Mouse (Mus musculus): Measurements from ENCODE around the gene Lcor. TPM values are rescaled to one million over a fixed set of nuclear protein-coding genes. Genes with fewer than 3 reads are reported as not detected.

The Lcor gene
- polyA plus RNA-seq, 1 experiment from 2014 or later = 8.3 TPM

DNA sequence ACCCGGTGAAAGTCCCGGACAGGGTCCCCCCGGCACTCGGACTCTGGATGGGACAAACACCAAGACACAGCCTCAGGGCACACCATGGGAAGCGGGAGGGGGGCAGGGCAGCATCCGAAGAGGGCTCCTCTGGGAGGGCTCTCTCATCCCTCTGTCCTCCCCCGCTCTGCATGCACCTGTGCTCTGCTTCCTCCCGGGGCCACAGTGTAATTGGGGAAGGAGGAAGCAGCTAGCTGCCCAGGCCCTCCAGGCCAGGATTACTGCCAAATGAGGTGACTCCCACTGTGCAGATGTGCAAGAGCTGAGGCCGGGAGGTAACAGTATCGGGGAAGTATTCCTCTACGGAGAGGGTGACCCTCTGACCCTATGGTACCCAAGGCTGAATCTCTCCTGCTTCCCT is 118.2 kb downstream of the Lcor start:
- Histone ChIP-seq H3K27ac (no peak overlapping the region), H3K9me3 (replicated peaks) (no peaks in the 10 kb centered on the region), H3K27me3 (no peaks in the 10 kb centered on the region), H3K4me2 (no peak overlapping the region), H3K4me3 (no peak overlapping the region), H3K9ac (no peak overlapping the region), H3K36me3 (no peaks in the 10 kb centered on the region), H3K4me1 (replicated peaks) (peaks cover 10% of the 10 kb centered on the region)
- 59% methylated on average over 11 of the region's 11 CpGs for WGBS
- no peak for ATAC-seq (replicated peaks; ENCODE audit: insufficient number of reproducible peaks, insufficient read depth, low FRiP score, low read depth)

DNA sequence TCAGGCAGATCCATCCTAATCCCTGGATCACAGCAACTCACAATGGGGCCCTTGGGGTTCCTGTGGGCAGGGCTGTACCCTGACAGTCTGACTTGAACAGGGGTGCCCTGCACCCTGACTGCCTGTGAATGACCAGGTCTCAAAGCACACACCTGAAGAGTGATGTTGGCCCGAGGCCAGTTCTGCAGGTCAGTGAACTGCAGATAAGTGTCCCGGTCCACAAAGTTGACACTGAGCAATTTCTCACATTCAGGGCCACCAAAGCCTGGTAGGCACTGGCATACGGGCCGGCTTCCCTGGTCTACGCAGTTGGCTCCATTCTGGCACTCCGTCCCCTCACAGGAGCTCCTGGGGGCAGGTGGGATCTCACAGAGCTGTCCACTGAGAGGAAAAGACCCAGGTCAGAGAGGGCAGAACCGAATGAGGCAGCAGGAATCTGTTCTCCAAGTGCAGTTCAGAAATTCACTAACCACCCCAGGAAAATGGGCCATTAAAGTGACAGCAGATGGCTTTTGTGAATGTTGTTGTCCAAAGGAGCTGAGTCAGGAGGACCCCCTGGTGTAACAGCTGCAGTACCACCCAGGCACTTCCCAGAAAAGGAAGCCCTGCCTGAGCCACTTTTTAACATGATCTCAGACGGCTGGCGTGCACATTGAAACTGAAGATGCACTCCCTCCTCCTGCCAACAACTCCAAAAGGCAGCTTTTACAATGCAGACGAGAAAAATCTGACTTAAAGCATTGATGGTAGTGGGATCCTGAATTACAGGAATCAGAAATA is 124.0 kb downstream of the Lcor start:
- no peak overlapping the region for H3K4me3 ChIP-seq
- H3K27me3 ChIP-seq = no peaks in the 10 kb centered on the region
- no peaks in the 10 kb centered on the region for H3K9me3 ChIP-seq (replicated peaks)
- no peak for ATAC-seq (replicated peaks; ENCODE audit: insufficient number of reproducible peaks, insufficient read depth, low FRiP score, low read depth)
- no peaks in the 10 kb centered on the region for H3K4me1 ChIP-seq (replicated peaks)
- no peak overlapping the region for H3K9ac ChIP-seq
- no peak overlapping the region for H3K27ac ChIP-seq
- H3K36me3 ChIP-seq = no peaks in the 10 kb centered on the region
- no peak overlapping the region for H3K4me2 ChIP-seq
- WGBS = 74% methylated on average over 10 of the region's 10 CpGs

DNA sequence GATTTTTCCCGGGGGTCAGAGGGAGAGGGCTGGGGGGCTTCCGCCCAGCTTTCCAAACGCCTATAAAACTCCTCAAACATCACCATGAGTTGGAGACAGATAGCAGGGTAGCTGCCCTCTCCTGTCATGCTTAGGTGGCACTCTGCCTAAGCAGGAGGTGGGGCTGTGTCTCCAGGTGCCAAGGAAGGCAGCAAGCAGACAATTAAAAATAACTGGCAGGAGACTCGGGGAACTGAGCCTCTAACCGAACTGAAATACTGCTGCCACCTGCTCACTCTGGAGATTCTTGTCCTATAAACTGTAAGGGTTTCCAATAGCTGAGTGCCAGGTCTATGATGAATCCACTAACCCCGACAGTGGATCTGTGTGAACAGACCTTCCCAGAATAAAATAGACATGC is 129.2 kb downstream of the Lcor start:
- 69% methylated on average over 6 of the region's 6 CpGs for WGBS
- H3K9me3 ChIP-seq (replicated peaks) = no peaks in the 10 kb centered on the region
- H3K4me3 ChIP-seq = no peak overlapping the region
- H3K4me1 ChIP-seq (replicated peaks) = no peaks in the 10 kb centered on the region
- no peaks in the 10 kb centered on the region for H3K36me3 ChIP-seq
- no peak overlapping the region for H3K4me2 ChIP-seq
- no peak for ATAC-seq (replicated peaks; ENCODE audit: insufficient number of reproducible peaks, insufficient read depth, low FRiP score, low read depth)
- no peak overlapping the region for H3K9ac ChIP-seq
- no peak overlapping the region for H3K27ac ChIP-seq
- peaks cover 3% of the 10 kb centered on the region; the same call in 1 of the 2 replicates for H3K27me3 ChIP-seq

Small RNA genes lying within 50 kb of the gene (microRNA-seq; reads per million reads assigned to microRNA genes)
- not detected for gene Mir8091

Other genes starting within 250 kb of the Lcor start
- gene Tm9sf3, start 218.6 kb upstream of the Lcor start, polyA plus RNA-seq (2015; fragmentation: Nextera tagmentation; extraction: Ambion mirVana) = 85.1 and 99.3 TPM in 2 replicates
- 1.3 and 2.8 TPM in 2 replicates for gene Pik3ap1, start 97.5 kb upstream of the Lcor start, polyA plus RNA-seq (2015; fragmentation: Nextera tagmentation; extraction: Ambion mirVana)
- 1.2 and 1.9 TPM in 2 replicates for gene Gm340, start 99.7 kb downstream of the Lcor start, polyA plus RNA-seq (2015; fragmentation: Nextera tagmentation; extraction: Ambion mirVana)